Comparison of ENCODE assay signal across 8 mouse cellular contexts in the genomic region with DNA sequence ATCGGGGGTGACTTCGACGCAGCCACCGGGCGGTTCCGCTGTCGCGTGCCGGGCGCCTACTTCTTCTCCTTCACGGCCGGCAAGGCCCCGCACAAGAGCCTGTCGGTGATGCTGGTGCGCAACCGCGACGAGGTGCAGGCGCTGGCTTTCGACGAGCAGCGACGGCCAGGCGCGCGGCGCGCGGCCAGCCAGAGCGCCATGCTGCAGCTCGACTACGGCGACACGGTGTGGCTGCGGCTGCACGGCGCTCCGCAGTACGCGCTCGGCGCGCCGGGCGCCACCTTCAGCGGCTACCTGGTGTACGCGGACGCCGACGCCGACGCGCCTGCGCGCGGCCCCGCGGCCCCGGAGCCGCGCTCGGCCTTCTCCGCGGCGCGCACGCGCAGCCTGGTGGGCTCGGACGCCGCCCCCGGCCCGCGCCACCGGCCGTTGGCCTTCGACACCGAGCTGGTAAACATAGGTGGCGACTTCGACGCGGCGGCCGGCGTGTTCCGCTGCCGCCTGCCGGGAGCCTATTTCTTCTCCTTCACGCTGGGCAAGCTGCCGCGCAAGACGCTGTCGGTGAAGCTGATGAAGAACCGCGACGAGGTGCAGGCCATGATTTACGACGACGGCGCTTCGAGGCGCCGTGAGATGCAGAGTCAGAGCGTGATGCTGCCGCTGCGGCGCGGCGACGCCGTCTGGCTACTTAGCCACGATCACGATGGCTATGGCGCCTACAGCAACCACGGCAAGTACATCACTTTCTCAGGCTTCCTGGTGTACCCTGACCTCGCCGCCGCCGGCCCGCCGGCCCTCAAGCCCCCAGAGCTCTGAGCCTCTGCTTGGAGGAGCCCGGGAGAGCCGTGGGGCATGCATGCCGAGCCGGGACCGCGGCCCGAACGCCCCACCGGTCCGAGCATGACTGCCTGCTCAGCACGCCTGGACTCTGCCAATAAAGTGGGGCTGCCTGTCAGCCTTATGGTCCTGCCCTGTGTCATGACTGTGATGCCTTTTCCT. TPM values are rescaled to one million over a fixed set of nuclear protein-coding genes. Genes with fewer than 3 reads are reported as not detected.
DNase-seq lines count a peak whose midpoint lies in the region; ATAC-seq and TF ChIP-seq lines count a peak whose summit lies in the region.

No protein-coding gene starts in this region.

- TF ChIP-seq CTCF in liver, embryonic 14.5 days (IDR thresholded peaks at IDR 0.05; ENCODE audit: low read depth): no peak
- peak; percentile 29; the same call in 1 of the 2 replicates for TF ChIP-seq CTCF in stomach, postnatal 0 days (IDR thresholded peaks at IDR 0.05; ENCODE audit: low read depth)

- H3K27ac ChIP-seq in intestine, embryonic 16.5 days (ENCODE audit: low read length): no peak overlapping the region
- peak overlapping the region; percentile 53 for H3K27ac ChIP-seq in liver, embryonic 14.5 days
- H3K27ac ChIP-seq in neural tube, embryonic 11.5 days (ENCODE audit: low read depth, low read length): peak overlapping the region; percentile 53; the same call in 1 of the 2 replicates
- peak overlapping the region; percentile 61 for H3K27ac ChIP-seq in stomach, postnatal 0 days (replicated peaks)

- no peak for TF ChIP-seq EP300 in liver, embryonic 14.5 days (IDR thresholded peaks at IDR 0.05; ENCODE audit: low read depth)
- TF ChIP-seq EP300 in stomach, postnatal 0 days (optimal IDR thresholded peaks at IDR 0.05): no peak

- H3K4me2 ChIP-seq in intestine, embryonic 16.5 days (ENCODE audit: low read depth, low read length): peak overlapping the region; percentile 93
- peak overlapping the region; percentile 96 for H3K4me2 ChIP-seq in liver, embryonic 14.5 days (ENCODE audit: low read depth)
- H3K4me2 ChIP-seq in neural tube, embryonic 11.5 days (ENCODE audit: low read depth): peak overlapping the region; percentile 65
- H3K4me2 ChIP-seq in stomach, postnatal 0 days (replicated peaks; ENCODE audit: low read depth): peak overlapping the region; percentile 73

- DNase-seq in gastrocnemius, adult 18-20 months (ENCODE audit: low spot score): peak; percentile 25
- no peak for DNase-seq in gastrocnemius, postnatal 36 days
- DNase-seq in cerebellum, postnatal 25 days: peak; percentile 81 to 86
- peak; percentile 19 to 47 for DNase-seq in gastrocnemius, adult 8-10 months (ENCODE audit: low spot score in 2 of 2)
- DNase-seq in liver, embryonic 14.5 days (ENCODE audit: low read depth in 3 of 3, low spot score in 3 of 3): peak in 2 of 3 experiments; percentile 38 to 43
- DNase-seq in neural tube, embryonic 11.5 days (ENCODE audit: low spot score): peak; percentile 73
- DNase-seq in stomach, postnatal 0 days (ENCODE audit: low spot score): peak; percentile 79

- peak overlapping the region; percentile 63 for H3K4me3 ChIP-seq in intestine, embryonic 16.5 days (ENCODE audit: low read length)
- peak overlapping the region; percentile 45 to 80 for H3K4me3 ChIP-seq in liver, embryonic 14.5 days (ENCODE audit: insufficient read depth in 1 of 2, low read depth in 2 of 2, low read length in 2 of 2)
- peak overlapping the region; percentile 53 for H3K4me3 ChIP-seq in neural tube, embryonic 11.5 days (ENCODE audit: low read depth, low read length)
- peak overlapping the region; percentile 53 for H3K4me3 ChIP-seq in stomach, postnatal 0 days (ENCODE audit: low read depth, low read length)

- H3K9me3 ChIP-seq in intestine, embryonic 16.5 days (ENCODE audit: control insufficient read depth, low read length): no peaks in the 10 kb centered on the region
- no peaks in the 10 kb centered on the region for H3K9me3 ChIP-seq in liver, embryonic 14.5 days (ENCODE audit: control insufficient read depth, low read length)
- no peaks in the 10 kb centered on the region for H3K9me3 ChIP-seq in neural tube, embryonic 11.5 days (ENCODE audit: control insufficient read depth, low read length)
- H3K9me3 ChIP-seq in stomach, postnatal 0 days (ENCODE audit: control insufficient read depth, low read length): no peaks in the 10 kb centered on the region

- peaks cover 30% of the 10 kb centered on the region for H3K27me3 ChIP-seq in intestine, embryonic 16.5 days (replicated peaks; ENCODE audit: control insufficient read depth, insufficient read depth, low read length)
- H3K27me3 ChIP-seq in liver, embryonic 14.5 days (ENCODE audit: control insufficient read depth, insufficient read depth, low read length): peaks cover 54% of the 10 kb centered on the region
- H3K27me3 ChIP-seq in neural tube, embryonic 11.5 days (ENCODE audit: control insufficient read depth, insufficient read depth, low read length): peaks cover 42% of the 10 kb centered on the region
- H3K27me3 ChIP-seq in stomach, postnatal 0 days (ENCODE audit: control insufficient read depth, insufficient read depth, low read length): no peaks in the 10 kb centered on the region

- H3K4me1 ChIP-seq in intestine, embryonic 16.5 days (ENCODE audit: control insufficient read depth, insufficient read depth, low read length): peaks cover 16% of the 10 kb centered on the region
- peaks cover 31 to 35% of the 10 kb centered on the region in 2 experiments for H3K4me1 ChIP-seq in liver, embryonic 14.5 days (replicated peaks; ENCODE audit: control insufficient read depth in 2 of 2, insufficient read depth in 2 of 2, low read length in 1 of 2)
- peaks cover 5% of the 10 kb centered on the region; the same call in 1 of the 2 replicates for H3K4me1 ChIP-seq in neural tube, embryonic 11.5 days (ENCODE audit: control insufficient read depth, insufficient read depth, low read length)
- H3K4me1 ChIP-seq in stomach, postnatal 0 days (replicated peaks; ENCODE audit: control insufficient read depth, insufficient read depth): 0 out of 2 replicates have a peak, but pooled peaks cover 4% of the 10 kb centered on the region

- peak; percentile 84 for ATAC-seq in intestine, embryonic 16.5 days
- peak; percentile 66 for ATAC-seq in liver, embryonic 14.5 days (ENCODE audit: insufficient read depth)
- ATAC-seq in neural tube, embryonic 11.5 days (ENCODE audit: insufficient read depth, low FRiP score, low TSS enrichment): peak; percentile 60
- peak; percentile 87 for ATAC-seq in stomach, postnatal 0 days (ENCODE audit: low FRiP score, low TSS enrichment)

- peak overlapping the region; percentile 72 for H3K9ac ChIP-seq in intestine, embryonic 16.5 days (ENCODE audit: low read depth, low read length)
- H3K9ac ChIP-seq in liver, embryonic 14.5 days (replicated peaks): peak overlapping the region; percentile 73
- peak overlapping the region; percentile 65 for H3K9ac ChIP-seq in neural tube, embryonic 11.5 days (ENCODE audit: low read length)
- peak overlapping the region; percentile 64 for H3K9ac ChIP-seq in stomach, postnatal 0 days (ENCODE audit: low read length)

- H3K36me3 ChIP-seq in intestine, embryonic 16.5 days (ENCODE audit: control insufficient read depth, insufficient read depth, low read length): no peaks in the 10 kb centered on the region
- H3K36me3 ChIP-seq in liver, embryonic 14.5 days (replicated peaks; ENCODE audit: control insufficient read depth, insufficient read depth, low read depth): no peaks in the 10 kb centered on the region; the same call in 1 of the 2 replicates
- peaks cover 2% of the 10 kb centered on the region; the same call in 1 of the 2 replicates for H3K36me3 ChIP-seq in neural tube, embryonic 11.5 days (ENCODE audit: control insufficient read depth, insufficient read depth, low read length)
- no peaks in the 10 kb centered on the region for H3K36me3 ChIP-seq in stomach, postnatal 0 days (ENCODE audit: control insufficient read depth, insufficient read depth, low read length)

- WGBS in intestine, embryonic 16.5 days: 3% methylated on average over 127 of the region's 133 CpGs
- WGBS in liver, embryonic 14.5 days (ENCODE audit: insufficient replicate concordance): 5% methylated on average over 109 of the region's 133 CpGs
- 3% methylated on average over 103 of the region's 133 CpGs for WGBS in neural tube, embryonic 11.5 days
- 3% methylated on average over 128 of the region's 133 CpGs for WGBS in stomach, postnatal 0 days

- intact Hi-C loops in gastrocnemius, postnatal 36 days (cut with DNase I): loop anchor here (5.0 kb wide), 1 partner anchor 33 kb away; no protein-coding TSS in a partner anchor

RNA-seq across cellular contexts. Expression of gene C1qtnf4, which starts 4.2 kb away (rescaled TPM):
- total RNA-seq in gastrocnemius, adult 18-20 months (2021): 1 to 10 TPM; 6.5 to 9.7 TPM
- 1 to 10 TPM; 2.7 to 4.1 TPM for total RNA-seq in gastrocnemius, postnatal 36 days (2021)
- 1 to 10 TPM; 7.6 to 9.8 (median 8.5) TPM for total RNA-seq in gastrocnemius, adult 8-10 months (2022)
- 3.3 and 4.8 TPM in 2 replicates for polyA plus RNA-seq in intestine, embryonic 16.5 days (2015; fragmentation: Nextera tagmentation; extraction: Ambion mirVana)
- polyA plus RNA-seq in liver, embryonic 14.5 days (2012; rRNA removed): 1.9 and 2.2 TPM in 2 replicates
- polyA plus RNA-seq in liver, embryonic 14.5 days (2014; fragmentation: Nextera tagmentation; extraction: Ambion mirVana): 2.5 and 2.7 TPM in 2 replicates
- 20.6 and 22.5 TPM in 2 replicates for polyA plus RNA-seq in neural tube, embryonic 11.5 days (2014; fragmentation: Nextera tagmentation; extraction: Ambion mirVana)
- polyA plus RNA-seq in stomach, postnatal 0 days (2015; fragmentation: Nextera tagmentation; extraction: Ambion mirVana): 19.4 and 20.7 TPM in 2 replicates

RNA-seq across cellular contexts. Expression of gene Kbtbd4, which starts 14.7 kb away (rescaled TPM):
- total RNA-seq in gastrocnemius, adult 18-20 months (2021): 10 to 100 TPM; 17.8 to 19.2 TPM
- total RNA-seq in gastrocnemius, postnatal 36 days (2021): 10 to 100 TPM; 13.6 to 14.2 TPM
- 10 to 100 TPM; 17.9 to 24.0 (median 22.6) TPM for total RNA-seq in gastrocnemius, adult 8-10 months (2022)
- polyA plus RNA-seq in intestine, embryonic 16.5 days (2015; fragmentation: Nextera tagmentation; extraction: Ambion mirVana): 24.8 and 27.1 TPM in 2 replicates
- polyA plus RNA-seq in liver, embryonic 14.5 days (2012; rRNA removed): 7.9 and 8.8 TPM in 2 replicates
- 13.4 and 14.6 TPM in 2 replicates for polyA plus RNA-seq in liver, embryonic 14.5 days (2014; fragmentation: Nextera tagmentation; extraction: Ambion mirVana)
- polyA plus RNA-seq in neural tube, embryonic 11.5 days (2014; fragmentation: Nextera tagmentation; extraction: Ambion mirVana): 48.2 and 49.5 TPM in 2 replicates
- polyA plus RNA-seq in stomach, postnatal 0 days (2015; fragmentation: Nextera tagmentation; extraction: Ambion mirVana): 16.4 and 18.4 TPM in 2 replicates

RNA-seq across cellular contexts. Expression of gene Ndufs3, which starts 14.8 kb away (rescaled TPM):
- total RNA-seq in gastrocnemius, adult 18-20 months (2021): 100 to 1,000 TPM; 489 to 535 TPM
- total RNA-seq in gastrocnemius, postnatal 36 days (2021): 100 to 1,000 TPM; 448 to 474 TPM
- total RNA-seq in gastrocnemius, adult 8-10 months (2022): 100 to 1,000 TPM; 495 to 615 (median 547) TPM
- 301 and 316 TPM in 2 replicates for polyA plus RNA-seq in intestine, embryonic 16.5 days (2015; fragmentation: Nextera tagmentation; extraction: Ambion mirVana)
- polyA plus RNA-seq in liver, embryonic 14.5 days (2012; rRNA removed): 73.4 and 79.0 TPM in 2 replicates
- 138 and 144 TPM in 2 replicates for polyA plus RNA-seq in liver, embryonic 14.5 days (2014; fragmentation: Nextera tagmentation; extraction: Ambion mirVana)
- polyA plus RNA-seq in neural tube, embryonic 11.5 days (2014; fragmentation: Nextera tagmentation; extraction: Ambion mirVana): 187 and 191 TPM in 2 replicates
- 224 and 230 TPM in 2 replicates for polyA plus RNA-seq in stomach, postnatal 0 days (2015; fragmentation: Nextera tagmentation; extraction: Ambion mirVana)

RNA-seq across cellular contexts. Expression of gene Mtch2, which starts 42.9 kb away (rescaled TPM):
- 100 to 1,000 TPM; 146 to 157 TPM for total RNA-seq in gastrocnemius, adult 18-20 months (2021)
- 100 to 1,000 TPM; 133 to 153 TPM for total RNA-seq in gastrocnemius, postnatal 36 days (2021)
- total RNA-seq in gastrocnemius, adult 8-10 months (2022): 100 to 1,000 TPM; 151 to 157 (median 154) TPM
- 409 and 416 TPM in 2 replicates for polyA plus RNA-seq in intestine, embryonic 16.5 days (2015; fragmentation: Nextera tagmentation; extraction: Ambion mirVana)
- polyA plus RNA-seq in liver, embryonic 14.5 days (2012; rRNA removed): 43.9 and 52.2 TPM in 2 replicates
- 128 and 135 TPM in 2 replicates for polyA plus RNA-seq in liver, embryonic 14.5 days (2014; fragmentation: Nextera tagmentation; extraction: Ambion mirVana)
- polyA plus RNA-seq in neural tube, embryonic 11.5 days (2014; fragmentation: Nextera tagmentation; extraction: Ambion mirVana): 288 and 291 TPM in 2 replicates
- 151 and 155 TPM in 2 replicates for polyA plus RNA-seq in stomach, postnatal 0 days (2015; fragmentation: Nextera tagmentation; extraction: Ambion mirVana)

RNA-seq across cellular contexts. Expression of gene Celf1, which starts 50.3 kb away (rescaled TPM):
- total RNA-seq in gastrocnemius, adult 18-20 months (2021): 10 to 100 TPM; 50.3 to 63.6 TPM
- total RNA-seq in gastrocnemius, postnatal 36 days (2021): 10 to 100 TPM; 50.0 to 51.4 TPM
- total RNA-seq in gastrocnemius, adult 8-10 months (2022): 10 to 100 TPM; 50.7 to 66.2 (median 63.7) TPM
- 71.8 and 73.1 TPM in 2 replicates for polyA plus RNA-seq in intestine, embryonic 16.5 days (2015; fragmentation: Nextera tagmentation; extraction: Ambion mirVana)
- 35.6 and 37.9 TPM in 2 replicates for polyA plus RNA-seq in liver, embryonic 14.5 days (2012; rRNA removed)
- 33.5 and 38.4 TPM in 2 replicates for polyA plus RNA-seq in liver, embryonic 14.5 days (2014; fragmentation: Nextera tagmentation; extraction: Ambion mirVana)
- 98.7 and 109 TPM in 2 replicates for polyA plus RNA-seq in neural tube, embryonic 11.5 days (2014; fragmentation: Nextera tagmentation; extraction: Ambion mirVana)
- polyA plus RNA-seq in stomach, postnatal 0 days (2015; fragmentation: Nextera tagmentation; extraction: Ambion mirVana): 31.0 and 33.7 TPM in 2 replicates

Comparison
In these comparisons a context has a peak if more than half of its experiments do, and no peak if none do; other contexts are left out.
1. DNase-seq: peak in gastrocnemius, adult 18-20 months (single experiment), cerebellum, postnatal 25 days (2 of 2), gastrocnemius, adult 8-10 months (2 of 2), liver, embryonic 14.5 days (2 of 3), neural tube, embryonic 11.5 days (single experiment) and stomach, postnatal 0 days (single experiment); none in gastrocnemius, postnatal 36 days (0 of 2).
2. Peak in every context shown above with its lines, with median percentiles within 50 percentile points of each other: ATAC-seq, H3K4me2 ChIP-seq, H3K4me3 ChIP-seq and H3K9ac ChIP-seq.